Mouse (Mus musculus): ENCODE measurements around the gene Dhrs13.

Dhrs13 gene

GRCm38 (mm10) chr11:78031947-78032808 is at the start of gene Dhrs13:
Dhrs13 (plus strand) TSS chr11:78032280.
- peak; percentile 89 for DNase-seq (ENCODE audit: low read depth, low spot score)

DNA sequence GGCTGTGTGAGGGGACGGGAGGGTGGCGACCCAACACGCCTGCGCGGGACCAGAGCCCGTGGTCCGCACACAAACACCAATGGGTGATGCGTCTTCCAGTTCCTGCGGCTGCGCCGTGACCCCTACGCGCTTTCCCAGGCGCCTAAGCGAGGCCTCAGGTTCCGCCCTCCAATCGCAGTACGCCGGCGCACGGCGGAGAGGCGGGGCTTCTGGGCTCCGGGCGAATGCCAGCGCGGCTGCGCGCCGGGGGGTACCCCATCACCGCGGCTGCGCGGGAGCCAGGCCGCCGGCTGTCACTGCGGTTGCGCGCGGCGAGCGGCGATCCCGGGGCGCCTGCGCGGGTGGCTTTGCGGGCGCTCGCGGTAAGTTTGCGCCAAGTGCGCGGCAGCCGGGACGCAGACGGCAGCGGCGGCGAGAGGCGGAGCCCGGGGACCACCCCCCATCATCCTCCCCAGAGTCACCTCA is 49.6 kb upstream of the Dhrs13 start, which contains the start of gene Phf12:
Gene Phf12, plus strand, starts transcription at position 314 of the 465 bp plus-strand sequence.
- peak; percentile 99 for DNase-seq (ENCODE audit: low read depth, low spot score)

DNA sequence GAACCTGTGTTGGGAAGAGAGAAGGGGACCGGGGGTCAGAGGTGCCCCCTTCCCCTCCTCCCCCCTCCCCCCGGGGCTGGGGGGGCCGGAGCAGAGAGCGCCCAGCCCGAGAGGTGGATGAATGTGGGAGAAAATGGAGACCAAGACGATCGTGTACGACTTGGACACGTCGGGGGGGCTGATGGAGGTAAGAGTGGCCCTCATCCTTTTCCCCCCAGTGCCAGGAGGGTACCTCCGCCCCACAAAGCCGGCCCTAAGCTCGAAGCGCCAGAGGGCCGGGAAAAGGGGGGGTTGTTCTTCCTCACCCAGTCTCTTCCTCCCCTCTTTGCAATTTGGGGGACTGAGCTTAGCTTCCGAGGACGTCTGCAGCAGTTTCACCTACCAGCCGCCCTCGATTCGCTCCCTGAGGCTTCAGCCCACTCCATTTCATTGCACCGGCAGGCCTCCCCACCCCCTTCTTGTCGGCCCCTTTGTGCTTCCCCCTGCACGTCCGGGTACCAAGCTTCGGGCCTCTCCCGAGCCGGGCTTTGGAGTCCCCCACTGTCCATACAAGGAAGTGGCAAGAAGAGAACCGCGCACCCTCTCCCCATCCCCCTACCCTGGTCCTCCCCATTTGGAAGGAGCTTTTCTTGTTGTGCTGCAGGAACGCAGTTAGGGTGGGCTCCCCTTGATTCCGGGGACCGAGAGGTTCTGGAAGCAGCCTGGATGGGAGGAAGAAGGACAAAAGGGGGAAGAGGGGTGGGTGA is 48.7 kb upstream of the Dhrs13 start:
- DNase-seq (ENCODE audit: low read depth, low spot score), result peak; percentile 64

DNA sequence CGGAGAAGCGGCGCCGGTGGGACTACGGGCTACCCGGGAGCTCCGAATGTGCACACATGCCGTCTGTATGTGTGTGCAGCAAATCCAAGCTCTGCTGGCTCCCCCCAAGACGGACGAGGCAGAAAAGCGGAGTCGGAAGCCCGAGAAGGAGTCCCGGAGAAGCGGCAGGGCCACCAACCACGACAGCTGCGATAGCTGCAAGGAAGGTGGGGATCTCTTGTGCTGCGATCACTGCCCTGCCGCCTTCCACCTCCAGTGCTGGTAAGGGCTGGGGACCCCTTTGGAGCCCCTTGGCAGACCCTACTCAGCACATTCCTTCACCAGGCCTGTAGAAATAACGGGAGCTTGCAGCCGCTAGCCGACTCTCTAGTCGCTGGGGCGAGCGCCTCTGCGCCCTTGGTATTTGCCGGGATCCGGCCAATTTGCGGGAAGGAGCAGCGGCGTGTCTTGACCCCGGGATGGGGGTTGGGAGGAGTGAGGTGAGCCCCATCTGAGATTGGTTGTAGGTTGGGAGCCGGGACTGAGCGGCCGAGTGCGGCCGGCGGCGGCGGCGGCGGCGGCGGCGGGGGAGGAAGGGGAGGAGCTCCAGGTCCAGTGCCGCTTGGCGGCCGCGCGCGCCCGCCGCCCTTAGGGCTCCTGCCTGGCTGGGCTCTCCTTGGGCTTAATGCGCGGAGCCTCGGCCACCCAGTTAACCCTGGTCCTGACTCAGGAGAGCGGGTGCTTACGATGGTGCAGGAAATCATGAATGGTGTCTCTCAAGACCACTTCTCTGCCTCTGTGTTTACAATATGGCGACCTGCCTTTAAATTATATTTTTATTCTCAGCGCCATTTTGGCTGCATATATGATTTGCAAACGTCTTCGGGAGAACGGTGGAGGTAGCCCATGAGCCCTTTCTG is 47.9 kb upstream of the Dhrs13 start:
- DNase-seq (ENCODE audit: low read depth, low spot score), result peak; percentile 68

DNA sequence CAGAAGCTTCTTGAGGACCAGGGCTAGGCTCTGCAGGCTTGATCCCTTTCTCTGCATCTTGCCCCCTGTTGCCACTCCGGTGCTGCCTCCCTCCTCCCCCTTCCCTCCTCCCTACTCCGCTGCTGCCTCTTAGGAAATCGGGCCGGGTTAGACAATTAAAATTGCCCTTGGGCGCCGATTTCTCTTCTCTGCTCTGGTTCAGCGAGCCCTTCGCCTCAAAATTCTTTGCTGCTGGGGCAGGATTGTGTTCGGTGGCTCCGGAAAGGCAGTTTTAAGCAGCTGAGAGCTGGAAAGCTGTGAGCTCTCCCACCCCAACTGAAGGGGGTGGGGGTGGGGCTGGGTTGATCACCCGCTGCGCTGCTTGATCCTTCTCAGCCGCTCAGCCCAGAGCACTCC is 47.2 kb upstream of the Dhrs13 start:
- peak; percentile 53 for DNase-seq (ENCODE audit: low read depth, low spot score)

DNA sequence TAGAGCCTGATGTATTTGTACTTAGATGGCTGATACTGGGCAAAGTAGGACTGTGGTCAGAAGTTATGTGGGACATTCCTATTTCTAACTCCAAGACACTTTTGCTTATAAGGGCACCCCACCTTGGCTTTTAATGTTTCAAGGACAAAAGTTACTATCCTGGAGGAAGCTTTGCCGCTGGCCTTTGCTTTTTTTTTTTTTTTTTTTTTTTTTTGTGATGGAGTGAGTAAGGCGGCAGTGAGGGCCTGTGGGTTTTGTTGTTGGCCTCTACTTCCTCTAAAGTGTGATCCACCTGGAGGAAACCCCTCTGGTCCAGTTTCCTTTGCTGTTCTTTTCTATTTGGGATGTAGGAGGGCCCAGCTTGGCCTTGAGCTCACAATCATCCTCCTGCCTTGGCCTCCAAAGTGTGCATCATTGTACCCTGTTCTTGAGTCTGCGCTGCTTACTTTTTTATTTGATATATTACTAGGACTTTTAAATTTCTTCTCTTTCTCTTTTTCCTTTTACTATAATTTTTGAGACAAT is 46.5 kb upstream of the Dhrs13 start:
- no peak for DNase-seq (ENCODE audit: low read depth, low spot score)

DNA sequence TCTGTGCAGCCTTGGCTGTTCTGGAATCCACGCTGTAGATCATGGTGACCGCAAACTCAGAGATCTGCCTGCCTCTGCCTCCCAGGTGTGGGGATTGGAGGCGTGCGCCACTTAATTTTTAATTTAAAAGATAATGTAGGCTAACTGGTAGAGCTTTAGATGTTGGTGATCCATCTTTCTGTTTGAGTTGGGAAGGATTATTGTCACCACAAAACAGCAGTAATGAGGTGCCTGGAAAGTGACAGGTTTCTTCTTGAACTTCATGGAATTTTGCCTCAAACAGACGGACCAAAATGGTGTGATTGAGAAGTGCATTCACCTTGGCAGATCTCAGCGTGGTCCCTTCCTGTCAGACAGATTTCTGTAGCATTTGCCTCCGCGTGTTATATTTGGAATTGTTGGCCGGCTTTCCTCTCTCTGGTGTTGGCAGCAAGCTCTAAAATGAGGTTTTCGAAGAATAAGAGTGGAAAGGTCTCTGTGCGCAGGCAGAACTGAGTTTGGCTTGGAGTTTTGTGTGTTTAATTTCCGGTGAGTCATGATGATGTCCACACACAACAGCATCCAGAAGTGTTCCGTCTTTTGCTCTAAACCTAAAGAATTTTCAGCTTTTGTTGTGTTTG is 42.9 kb upstream of the Dhrs13 start:
- no peak for DNase-seq (ENCODE audit: low read depth, low spot score)

- no peak for DNase-seq (ENCODE audit: low read depth, low spot score)
These were observed 36.5 kb upstream of the Dhrs13 start for GRCm38 (mm10) chr11:77995556-77995955.

- DNase-seq (ENCODE audit: low read depth, low spot score), result no peak
These were observed 25.6 kb upstream of the Dhrs13 start for GRCm38 (mm10) chr11:78006446-78006845.

GRCm38 (mm10) chr11:78019676-78020075 is 12.4 kb upstream of the Dhrs13 start:
- DNase-seq (ENCODE audit: low read depth, low spot score), result peak; percentile 87

DNA sequence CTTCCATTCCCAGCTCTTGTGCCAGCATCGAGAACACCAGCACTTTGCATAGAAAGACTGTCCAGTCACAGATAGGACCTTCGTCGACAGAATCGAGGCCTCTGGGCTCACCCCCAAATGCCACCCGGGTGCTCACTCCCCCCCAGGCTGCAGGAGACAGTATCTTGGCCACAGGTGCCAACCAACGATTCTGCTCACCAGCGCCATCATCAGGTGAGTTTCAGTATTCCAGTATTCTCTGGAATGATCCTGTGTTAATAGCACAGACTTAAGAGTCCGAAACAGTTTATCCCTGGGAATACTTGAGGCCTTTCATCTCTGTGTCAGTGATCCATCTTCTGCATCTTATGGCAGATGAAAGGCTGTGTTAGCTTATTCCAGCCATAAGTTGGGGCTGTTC is 8.5 kb upstream of the Dhrs13 start:
- DNase-seq (ENCODE audit: low read depth, low spot score), result peak; percentile 56

- DNase-seq (ENCODE audit: low read depth, low spot score), result no peak
These were observed 2.8 kb upstream of the Dhrs13 start for GRCm38 (mm10) chr11:78029240-78029639.

DNA sequence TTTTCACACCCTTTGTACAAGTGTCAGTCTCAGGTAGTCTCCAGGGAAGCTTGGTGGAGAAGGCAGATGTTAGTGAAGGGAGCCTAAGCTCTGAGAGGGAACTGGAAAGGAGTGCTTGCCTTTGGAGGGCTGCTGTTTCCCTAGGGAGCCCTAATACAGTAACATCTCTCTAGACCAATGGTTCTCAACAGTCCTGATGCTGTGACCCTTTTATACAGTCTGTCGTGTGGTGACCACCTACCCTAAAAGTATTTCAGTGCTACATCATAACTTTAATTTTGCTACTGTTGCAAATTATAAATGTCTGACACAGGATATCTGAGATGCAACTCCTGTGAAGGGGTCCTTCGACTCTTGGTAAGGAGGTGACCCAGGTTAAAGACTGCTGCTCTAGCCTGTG is 1.5 kb upstream of the Dhrs13 start:
- peak; percentile 8 for DNase-seq (ENCODE audit: low read depth, low spot score)

GRCm38 (mm10) chr11:78031389-78031788 is 691 bp upstream of the Dhrs13 start:
- peak; percentile 21 for DNase-seq (ENCODE audit: low read depth, low spot score)

DNA sequence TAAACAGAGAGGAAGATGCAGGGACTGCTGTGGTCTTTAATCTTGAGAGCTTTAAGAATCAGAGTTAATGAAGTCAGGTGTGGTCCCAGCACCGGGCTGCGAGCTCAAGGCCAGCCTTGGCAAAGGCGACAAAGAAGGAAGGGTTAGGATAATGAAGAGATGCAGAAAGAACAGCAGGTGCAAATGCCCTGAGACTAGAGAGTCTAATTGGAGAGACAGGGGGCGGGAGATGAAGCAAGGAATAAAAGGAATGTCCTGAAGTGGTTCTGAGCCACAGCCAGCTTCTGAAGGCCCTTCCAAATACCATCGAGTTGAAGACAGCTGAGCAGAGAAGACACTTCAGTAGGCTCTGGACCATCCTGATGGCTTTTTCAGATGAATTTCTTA is 722 bp downstream of the Dhrs13 start:
- peak; percentile 25 for DNase-seq (ENCODE audit: low read depth, low spot score)

DNA sequence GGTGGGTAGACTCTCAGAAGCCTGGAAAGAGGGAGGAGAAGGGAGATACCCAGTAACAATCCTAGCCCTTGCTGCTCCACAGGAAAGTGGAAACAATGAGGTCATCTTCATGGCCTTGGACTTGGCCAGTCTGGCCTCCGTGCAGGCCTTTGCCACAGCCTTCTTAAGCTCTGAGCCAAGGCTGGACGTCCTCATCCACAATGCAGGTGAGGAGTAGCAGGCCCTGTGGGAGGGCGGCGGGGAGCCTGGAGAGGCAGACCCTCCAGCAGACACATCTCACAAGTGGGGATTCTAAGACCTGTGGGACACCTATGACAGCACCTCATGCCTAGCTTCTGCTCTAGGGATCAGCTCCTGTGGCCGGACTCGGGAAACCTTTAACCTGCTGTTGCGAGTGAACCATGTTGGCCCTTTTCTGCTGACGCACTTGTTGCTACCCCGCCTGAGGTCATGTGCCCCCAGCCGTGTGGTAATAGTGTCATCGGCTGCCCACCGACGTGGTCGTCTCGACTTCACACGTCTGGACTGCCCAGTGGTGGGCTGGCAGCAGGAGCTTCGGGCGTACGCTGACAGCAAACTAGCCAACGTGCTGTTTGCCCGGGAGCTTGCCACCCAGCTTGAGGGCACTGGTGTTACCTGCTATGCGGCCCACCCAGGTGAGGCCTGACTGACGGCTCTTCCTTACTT is 2.0 kb downstream of the Dhrs13 start:
- DNase-seq (ENCODE audit: low read depth, low spot score), result no peak

- DNase-seq (ENCODE audit: low read depth, low spot score), result no peak
These were observed 4.7 kb downstream of the Dhrs13 start for GRCm38 (mm10) chr11:78036791-78037190.

DNA sequence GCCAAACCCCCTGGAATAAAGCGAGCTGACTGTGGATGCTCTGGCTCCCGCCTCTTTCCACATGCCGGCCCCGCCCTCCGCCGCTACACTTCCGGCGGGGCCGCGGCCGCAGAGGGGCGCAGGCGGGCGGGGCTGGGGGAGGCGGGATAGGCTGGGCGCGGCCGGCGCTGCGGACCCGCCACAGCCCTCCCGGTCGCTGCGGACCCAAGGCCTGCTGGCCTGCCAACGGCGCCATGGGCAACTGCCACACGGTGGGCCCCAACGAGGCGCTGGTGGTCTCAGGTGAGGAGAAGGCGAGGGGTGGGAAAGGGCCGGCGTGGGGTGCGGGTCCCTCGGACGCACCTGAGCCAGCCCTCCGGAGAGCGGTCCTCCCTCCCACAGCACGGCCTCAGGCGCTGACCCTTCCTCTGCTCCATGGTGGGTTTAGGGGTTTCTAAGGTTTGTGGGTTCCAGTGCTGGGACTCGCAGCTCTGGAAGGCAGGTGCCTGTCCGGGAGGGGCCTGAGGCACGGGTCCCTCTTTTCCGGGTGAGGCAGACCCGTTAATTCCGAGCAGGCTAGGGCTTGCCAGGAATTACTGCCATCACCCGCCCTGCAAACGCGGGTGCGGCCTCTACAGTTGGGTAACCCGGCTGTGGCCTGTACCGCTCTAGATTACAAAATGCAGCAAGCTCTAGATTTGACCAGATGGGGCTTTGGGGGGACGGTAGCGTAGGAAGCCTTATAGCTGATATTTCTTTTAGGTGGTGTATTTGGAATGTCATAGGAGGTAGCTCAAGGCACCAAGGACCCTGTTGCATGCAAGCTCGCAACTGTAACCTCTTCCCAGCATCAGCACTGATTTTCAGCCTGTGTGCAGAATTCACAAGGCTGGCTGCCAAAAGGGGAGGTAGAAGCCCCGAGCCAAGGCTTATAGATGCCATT is 6.0 kb downstream of the Dhrs13 start, which contains the start of gene Flot2:
Gene Flot2, plus strand, starts transcription at position 101 of the 922 bp plus-strand sequence.
- peak; percentile 71 for DNase-seq (ENCODE audit: low read depth, low spot score)

DNA sequence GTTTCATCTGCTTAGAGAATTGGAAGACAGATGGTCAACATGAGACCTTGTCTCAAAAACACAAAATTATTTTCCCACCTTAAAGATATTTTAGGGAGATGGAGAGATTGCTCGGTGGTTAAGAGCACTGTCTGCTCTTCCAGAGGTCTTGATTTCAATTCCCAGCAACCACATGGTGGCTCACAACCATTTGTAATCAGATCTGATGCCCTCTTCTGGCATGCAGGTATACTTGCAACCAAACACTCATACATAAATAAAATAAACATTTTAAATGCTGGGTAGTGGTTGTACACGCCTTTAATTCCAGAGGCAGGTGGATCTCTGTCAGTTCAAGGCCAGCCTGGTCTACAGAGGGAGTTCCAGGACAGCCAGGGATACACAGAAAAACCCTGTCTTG is 8.8 kb downstream of the Dhrs13 start:
- peak; percentile 37 for DNase-seq (ENCODE audit: low read depth, low spot score)

All from 3T3-L1 (cell line).